Mouse (Mus musculus) lung, adult 2 months (tissue): Measurements from ENCODE around the gene Zfp839. TPM values are rescaled to one million over a fixed set of nuclear protein-coding genes. Genes with fewer than 3 reads are reported as not detected.

Experiments
- DNase-seq: peaks from one replicate; pipeline ENCODE4 v3.0.0; 2022
- H3K4me1 ChIP-seq: fragments of 200-500 bp; 2 replicates; pipeline ENCODE4 v1.6.1; 2011; ENCODE audit warnings: low read length; ENCODE audit not compliant: control insufficient read depth, insufficient read depth
- H3K4me3 ChIP-seq: fragments of 200-500 bp; replicated peaks from 2 replicates; pipeline ENCODE3; 2011; ENCODE audit warnings: low read depth, mild to moderate bottlenecking, control low read depth, low read length; ENCODE audit errors: extremely low read depth
- CTCF ChIP-seq: fragments of 200-500 bp; IDR thresholded peaks from 2 replicates; pipeline ENCODE4 v1.5.1; 2011; ENCODE audit warnings: mild to moderate bottlenecking, low read length, control low read depth; ENCODE audit not compliant: insufficient read depth
- POLR2A ChIP-seq: fragments of 200-500 bp; IDR thresholded peaks from 2 replicates; pipeline ENCODE4 v1.6.1; 2011; ENCODE audit warnings: low read depth, mild to moderate bottlenecking, control low read depth, low read length, borderline replicate concordance; ENCODE audit errors: extremely low read depth
- WGBS: fragments of 180-500 bp; shearing (Covaris S2); methylation state at CpG from one replicate; pipeline ENCODE4 v1.1.7; 2018; 5-methylcytosine and 5-hydroxymethylcytosine counted together
- polyA plus RNA-seq: library from polyadenylated mRNA; depleted of rRNA; stranded (reverse); fragments of >200 nt; gene quantifications from 2 replicates; pipeline ENCODE4 v1.2.3, GENCODE M21; 2012; rRNA removed

Gene Zfp839
- polyA plus RNA-seq, 1 experiment = 5.7 TPM

- TF ChIP-seq POLR2A = no peak
- no peak for TF ChIP-seq CTCF
- DNase-seq = no peak
- H3K4me1 ChIP-seq = no peaks in the 10 kb centered on the region
- 51% methylated on average over 3 of the region's 3 CpGs for WGBS
- H3K4me3 ChIP-seq = no peak overlapping the region
Measured at GRCm38 (mm10) chr12:110907845-110908244, 57.8 kb downstream of the Zfp839 start.

- no peaks in the 10 kb centered on the region for H3K4me1 ChIP-seq
- H3K4me3 ChIP-seq = no peak overlapping the region
- DNase-seq = no peak
- TF ChIP-seq POLR2A = no peak
- no peak for TF ChIP-seq CTCF
- WGBS = 98% methylated on average over 2 of the region's 2 CpGs
Measured at GRCm38 (mm10) chr12:110909962-110910361, 59.9 kb downstream of the Zfp839 start.

DNA sequence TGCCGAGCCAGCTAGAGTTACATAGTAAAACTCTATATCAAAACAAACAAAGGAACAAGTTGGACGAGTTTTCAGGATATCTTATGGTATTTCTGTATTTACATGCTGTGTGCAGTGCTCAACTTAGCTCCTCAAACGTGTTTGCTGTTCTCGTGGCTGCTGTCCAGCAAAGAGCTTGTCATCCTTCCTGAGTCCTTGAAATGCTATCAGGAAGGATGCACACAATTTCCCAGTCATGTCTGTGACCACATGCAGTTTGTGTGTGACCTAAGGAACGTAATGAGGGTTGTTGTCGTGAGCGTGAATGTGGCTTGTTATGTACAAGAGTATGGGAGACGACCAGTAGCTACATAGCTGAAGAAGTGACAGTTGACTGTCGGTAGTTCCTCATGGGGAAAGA lies 65.7 kb downstream of the Zfp839 start:
- no peak for DNase-seq
- no peak overlapping the region for H3K4me3 ChIP-seq
- 56% methylated on average over 9 of the region's 9 CpGs for WGBS
- no peak for TF ChIP-seq CTCF
- TF ChIP-seq POLR2A = no peak
- H3K4me1 ChIP-seq = no peaks in the 10 kb centered on the region

Other genes with a start within 250 kb of the Zfp839 start
- 282 and 294 TPM in 2 replicates for gene Dync1h1, start 248.8 kb upstream of the Zfp839 start, polyA plus RNA-seq
- gene 1700001K19Rik, start 167.6 kb upstream of the Zfp839 start, polyA plus RNA-seq = not detected in 2 replicates
- gene Hsp90aa1, start 147.5 kb upstream of the Zfp839 start, polyA plus RNA-seq = 65.6 and 105 TPM in 2 replicates
- 13.5 and 16.2 TPM in 2 replicates for gene Wdr20, start 112.3 kb upstream of the Zfp839 start, polyA plus RNA-seq
- gene Mok, start 9.3 kb upstream of the Zfp839 start, polyA plus RNA-seq = 4.2 and 4.7 TPM in 2 replicates
- gene Cinp, start 38.9 kb downstream of the Zfp839 start, polyA plus RNA-seq = 30.2 and 34.8 TPM in 2 replicates
- 5.2 and 5.3 TPM in 2 replicates for gene Tecpr2, start 39.0 kb downstream of the Zfp839 start, polyA plus RNA-seq
- gene Ankrd9, start 128.8 kb downstream of the Zfp839 start, polyA plus RNA-seq = 20.6 and 24.5 TPM in 2 replicates
- 6.7 and 12.0 TPM in 2 replicates for gene Rcor1, start 189.1 kb downstream of the Zfp839 start, polyA plus RNA-seq